Mouse (Mus musculus) skeletal muscle tissue, postnatal 0 days (tissue): ENCODE measurements around the gene Exosc2. TPM values are rescaled to one million over a fixed set of nuclear protein-coding genes. Genes with fewer than 3 reads are reported as not detected.

Experiments
- polyA plus RNA-seq: library from polyadenylated mRNA; unstranded; fragments of >200 nt; fragmentation: Nextera tagmentation; extraction: Ambion mirVana; gene quantifications from 2 replicates; pipeline ENCODE4 v1.2.1, GENCODE M21; 2015

Gene Exosc2
- polyA plus RNA-seq: 16.4 and 18.4 TPM in 2 replicates

DNA sequence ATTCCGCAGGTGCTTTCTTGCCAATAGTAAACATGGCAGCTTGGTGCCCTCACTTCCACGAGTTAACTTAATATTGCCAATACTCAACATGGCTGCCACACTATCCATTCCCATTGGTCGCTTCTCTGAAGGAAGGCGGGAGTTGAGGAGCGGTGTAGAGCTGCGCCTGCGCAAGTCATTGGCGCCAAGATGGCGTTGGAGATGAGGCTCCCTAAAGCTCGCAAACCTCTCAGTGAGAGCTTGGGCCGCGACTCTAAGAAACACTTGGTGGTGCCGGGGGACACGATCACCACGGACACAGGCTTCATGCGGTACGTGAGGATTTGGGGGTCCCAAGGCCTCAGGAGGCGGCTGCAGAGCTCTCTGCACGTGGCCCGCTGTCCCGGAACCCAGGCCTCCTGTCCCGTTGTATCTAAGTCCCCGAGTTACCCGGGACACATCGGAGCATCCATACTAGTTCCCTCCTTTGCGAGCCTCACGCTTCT lies at the start of gene Exosc2:
Gene Exosc2, plus strand, starts transcription at position 165 of the 485 bp plus-strand sequence.

DNA sequence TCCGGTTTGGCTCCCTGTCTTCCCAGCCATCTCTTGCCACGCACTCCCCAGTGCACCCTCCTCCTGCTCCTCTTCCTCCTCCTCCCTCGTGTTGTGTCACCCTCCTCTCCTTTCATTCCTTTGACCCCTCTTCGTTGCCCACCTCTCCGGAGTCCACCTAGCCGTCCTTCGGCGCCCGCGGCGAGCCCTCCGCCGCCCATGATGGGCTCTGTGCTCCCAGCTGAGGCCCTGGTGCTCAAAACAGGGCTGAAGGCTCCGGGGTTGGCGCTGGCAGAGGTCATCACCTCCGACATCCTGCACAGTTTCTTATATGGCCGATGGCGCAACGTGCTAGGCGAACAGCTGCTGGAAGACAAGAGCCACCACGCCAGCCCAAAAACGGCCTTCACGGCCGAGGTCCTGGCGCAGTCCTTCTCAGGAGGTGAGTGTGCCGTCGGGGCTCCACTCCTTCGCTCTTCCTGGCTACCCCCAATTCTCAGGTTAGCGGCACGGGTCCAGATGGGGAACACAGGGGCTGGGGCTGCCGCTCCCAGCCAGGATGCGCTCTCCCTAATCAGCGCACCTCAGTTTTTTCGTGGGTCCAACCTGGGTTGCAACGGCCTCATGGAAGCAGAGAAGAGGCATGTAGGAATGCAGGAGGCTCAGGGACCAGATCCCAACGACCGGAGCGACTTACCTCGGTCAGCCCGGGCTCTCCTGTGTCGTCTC lies 30.5 kb upstream of the Exosc2 start, which contains the start of gene Prdm12:
Gene Prdm12, plus strand, starts transcription at position 137 of the 708 bp plus-strand sequence.

DNA sequence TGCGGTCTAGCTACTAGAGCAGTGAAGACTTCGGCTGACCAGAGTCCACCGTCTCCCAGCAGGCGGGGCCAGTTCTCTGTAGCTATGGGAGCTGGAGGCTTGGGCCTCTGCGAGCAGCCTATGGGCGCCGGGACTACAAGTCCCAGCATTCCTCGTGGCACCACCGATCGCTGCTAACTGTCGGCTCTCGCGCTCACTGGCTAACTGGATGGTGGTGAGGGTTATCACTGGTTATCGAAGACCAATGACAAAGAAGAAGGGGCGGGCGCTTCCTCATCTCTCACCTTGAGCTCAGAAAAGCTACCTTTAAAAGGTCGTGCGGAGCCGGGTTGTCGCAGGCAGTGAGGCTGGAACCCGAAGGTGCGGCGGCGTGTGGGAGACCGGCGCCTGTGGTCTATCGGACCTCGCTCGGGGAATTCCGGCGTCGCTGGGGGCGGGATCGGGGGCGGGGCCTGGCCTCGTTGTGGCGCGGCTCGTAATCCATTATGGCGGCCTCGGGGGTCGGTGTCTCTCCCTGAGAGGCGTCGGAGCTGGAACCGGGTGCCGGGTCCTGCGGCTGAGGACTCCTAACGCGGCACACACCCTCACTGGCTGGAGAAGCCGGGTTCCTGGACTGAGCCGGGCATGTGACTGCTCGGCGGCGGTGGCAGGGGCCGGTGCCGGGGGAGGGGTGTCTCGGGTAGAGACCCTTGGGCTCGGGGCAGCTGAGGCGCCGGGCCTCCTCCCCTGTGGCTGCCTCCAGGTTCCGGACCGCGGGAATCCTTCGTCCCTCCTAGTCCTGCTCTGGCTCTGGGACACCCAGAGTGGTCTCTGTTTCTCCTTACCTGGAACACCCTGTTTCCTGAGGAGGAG lies 17.8 kb downstream of the Exosc2 start, which contains the start of gene Abl1:
Gene Abl1, plus strand, starts transcription at position 303 of the 852 bp plus-strand sequence.

Other genes with a start within 250 kb of the Exosc2 start
- 3.3 and 3.8 TPM in 2 replicates for gene Ass1, start 200.5 kb upstream of the Exosc2 start, polyA plus RNA-seq
- 35.9 and 37.8 TPM in 2 replicates for gene Fubp3, start 98.1 kb upstream of the Exosc2 start, polyA plus RNA-seq
- gene Prdm12, start 30.7 kb upstream of the Exosc2 start, polyA plus RNA-seq: not detected in 2 replicates
- 13.5 and 16.0 TPM in 2 replicates for gene Abl1, start 17.7 kb downstream of the Exosc2 start, polyA plus RNA-seq
- 0.06 TPM in 1 of 2 replicates, not detected in the other for gene Qrfp, start 139.9 kb downstream of the Exosc2 start, polyA plus RNA-seq
- gene Fibcd1, start 175.3 kb downstream of the Exosc2 start, polyA plus RNA-seq: not detected in 2 replicates
- 0.05 TPM in 1 of 2 replicates, not detected in the other for gene Lamc3, start 216.6 kb downstream of the Exosc2 start, polyA plus RNA-seq